Mouse (Mus musculus): Measurements from ENCODE around the gene Slc26a1. TPM values are rescaled to one million over a fixed set of nuclear protein-coding genes. Genes with fewer than 3 reads are reported as not detected.

The Slc26a1 gene
- 0.18 and 0.19 TPM in 2 replicates for polyA plus RNA-seq (2015; fragmentation: Nextera tagmentation; extraction: Ambion mirVana)

DNA sequence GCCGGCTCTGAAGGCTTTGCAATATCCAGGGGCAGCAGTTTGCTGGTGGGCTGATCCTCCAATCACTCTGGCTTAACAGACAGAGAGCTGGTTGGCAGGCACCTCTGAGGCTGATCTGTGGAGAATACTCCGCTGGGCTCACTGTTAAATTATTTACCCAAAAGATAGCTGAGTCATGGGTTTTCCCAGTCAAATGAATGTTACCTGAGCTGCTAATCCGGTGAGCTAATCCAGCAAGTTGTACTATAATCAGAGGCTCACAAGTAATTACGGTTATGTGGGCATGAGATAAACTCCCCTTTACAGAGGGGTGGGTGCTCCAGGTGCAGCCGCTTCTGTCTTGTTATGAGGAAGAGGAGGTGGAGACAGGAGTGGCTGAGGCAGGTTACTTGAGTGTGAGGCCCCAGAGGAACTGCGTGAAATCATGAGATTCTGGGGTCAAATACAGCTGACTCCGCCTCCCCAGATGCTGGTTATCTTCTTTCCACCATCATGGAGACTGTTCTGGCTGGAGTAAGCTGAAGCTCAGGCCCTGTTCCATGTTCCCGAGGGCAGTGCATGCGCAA, at the start of gene Slc26a1:
Gene Slc26a1 (minus strand): TSS at position 319 of the 566 bp plus-strand sequence.

GRCm38 (mm10) chr5:108692271-108692670, 16.9 kb upstream of the Slc26a1 start, which contains the start of gene Fgfrl1:
TSS of gene Fgfrl1 (plus strand) at chr5:108692382.

DNA sequence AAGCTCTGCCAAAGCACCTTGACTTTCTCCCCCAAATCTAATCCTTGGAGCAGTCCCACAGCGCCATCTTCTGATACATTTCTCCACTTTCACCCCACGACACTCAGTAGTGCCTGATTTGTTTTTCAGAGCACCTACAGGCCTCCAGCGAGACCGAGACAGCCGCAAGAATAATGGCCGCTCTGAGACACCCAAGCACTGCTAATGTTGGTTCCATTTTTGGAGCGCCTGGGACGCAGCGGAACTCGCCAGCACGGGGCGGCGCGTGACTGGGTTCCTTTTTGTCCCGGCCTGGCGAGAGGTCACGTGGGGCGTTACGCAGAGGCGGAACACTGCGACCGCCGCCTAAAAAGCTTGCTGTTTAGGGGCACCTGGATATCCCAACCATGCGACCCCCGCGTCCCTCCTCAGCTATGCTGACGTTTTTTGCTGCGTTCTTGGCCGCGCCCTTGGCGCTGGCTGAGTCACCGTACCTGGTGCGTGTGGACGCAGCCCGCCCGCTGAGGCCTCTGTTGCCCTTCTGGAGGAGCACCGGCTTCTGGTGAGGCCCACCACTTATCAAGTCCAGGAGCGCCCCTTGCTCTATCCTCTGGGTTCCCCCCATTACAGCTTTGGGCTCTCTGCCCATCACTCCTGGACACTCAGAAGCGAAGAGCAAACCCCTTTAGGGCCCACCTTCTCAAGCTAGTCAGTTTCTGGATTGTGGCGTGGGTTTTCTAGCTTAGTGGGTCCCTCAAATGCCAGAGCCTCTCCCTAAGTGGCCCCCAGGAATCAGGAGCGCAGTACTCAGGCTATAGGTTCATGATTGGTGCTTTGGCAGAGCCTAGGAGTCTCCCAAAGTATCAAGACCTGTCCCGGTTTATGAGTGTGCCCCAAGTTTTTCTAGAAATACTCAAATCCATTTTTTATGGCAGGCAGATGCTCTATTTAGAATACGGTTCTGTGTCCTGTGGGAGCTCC, 6.1 kb downstream of the Slc26a1 start, which contains the start of gene Dgkq:
Gene Dgkq (minus strand): TSS at position 696 of the 960 bp plus-strand sequence.

DNA sequence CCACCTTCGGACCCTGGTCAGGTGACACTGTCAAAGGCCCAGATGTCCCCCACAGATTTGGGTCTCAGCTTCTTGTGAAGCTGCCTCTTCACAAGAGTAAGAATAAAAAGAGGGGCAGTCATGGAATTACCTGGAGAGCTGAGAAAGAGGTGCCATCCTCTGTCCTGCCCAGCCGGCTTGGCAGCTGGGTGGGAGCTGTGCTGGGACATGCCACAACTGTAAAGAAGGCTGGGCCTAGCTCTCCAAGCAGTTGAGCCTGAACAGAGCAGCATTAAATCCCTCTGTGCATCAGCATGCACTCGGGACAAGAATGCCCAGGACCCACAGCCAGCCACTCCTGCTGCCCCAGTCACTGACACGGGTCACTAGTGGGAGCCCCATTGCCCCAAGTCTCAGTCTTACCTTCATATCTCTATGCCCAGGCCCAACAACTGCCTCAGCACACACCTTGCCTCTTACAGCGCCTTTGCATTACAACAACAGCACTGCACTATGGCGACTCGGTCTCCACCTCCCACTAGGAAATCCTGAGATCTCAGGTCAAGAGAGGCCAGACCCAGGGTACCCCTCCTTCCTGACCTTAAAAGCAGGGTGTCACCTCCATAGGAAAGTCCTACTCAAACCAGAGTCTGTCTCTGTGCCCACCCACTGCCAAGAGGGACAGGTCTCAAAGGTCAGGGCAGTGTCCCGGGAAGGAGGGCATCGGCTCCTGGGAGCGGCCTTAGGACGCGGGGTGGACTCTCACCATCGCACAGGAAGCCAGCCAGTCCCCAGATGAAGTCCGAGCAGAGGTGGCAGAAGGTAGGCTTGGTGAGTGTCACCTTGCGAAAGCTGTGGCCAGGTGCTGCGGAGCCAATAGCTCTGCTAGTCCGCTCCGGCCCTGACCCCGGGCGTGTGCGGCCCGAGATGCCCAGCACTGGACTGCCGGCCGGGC, 15.4 kb downstream of the Slc26a1 start, which contains the start of gene Idua:
Gene Idua (plus strand): TSS at position 634 of the 934 bp plus-strand sequence.

GRCm38 (mm10) chr5:108629634-108630483, 45.5 kb downstream of the Slc26a1 start, which contains the start of the genes Gak and Tmem175:
TSS of gene Gak (minus strand) at chr5:108629755.
TSS of gene Tmem175 (plus strand) at chr5:108629770.

Other genes with a start within 250 kb of the Slc26a1 start
- gene Atp5k, start 241.1 kb downstream of the Slc26a1 start, polyA plus RNA-seq (2015; fragmentation: Nextera tagmentation; extraction: Ambion mirVana) = 470 and 564 TPM in 2 replicates
- gene Mfsd7a, start 226.7 kb downstream of the Slc26a1 start, polyA plus RNA-seq (2015; fragmentation: Nextera tagmentation; extraction: Ambion mirVana) = 1.1 and 1.3 TPM in 2 replicates
- 12.0 and 13.9 TPM in 2 replicates for gene Pcgf3, start 214.3 kb downstream of the Slc26a1 start, polyA plus RNA-seq (2015; fragmentation: Nextera tagmentation; extraction: Ambion mirVana)
- gene Cplx1, start 125.5 kb downstream of the Slc26a1 start, polyA plus RNA-seq (2015; fragmentation: Nextera tagmentation; extraction: Ambion mirVana) = 0.34 and 0.49 TPM in 2 replicates
- gene Gak, start 45.8 kb downstream of the Slc26a1 start, polyA plus RNA-seq (2015; fragmentation: Nextera tagmentation; extraction: Ambion mirVana) = 32.7 and 34.8 TPM in 2 replicates
- gene Tmem175, start 45.8 kb downstream of the Slc26a1 start, polyA plus RNA-seq (2015; fragmentation: Nextera tagmentation; extraction: Ambion mirVana) = 25.8 and 27.1 TPM in 2 replicates
- 9.7 and 11.2 TPM in 2 replicates for gene Idua, start 15.2 kb downstream of the Slc26a1 start, polyA plus RNA-seq (2015; fragmentation: Nextera tagmentation; extraction: Ambion mirVana)
- 4.4 and 4.5 TPM in 2 replicates for gene Dgkq, start 5.9 kb downstream of the Slc26a1 start, polyA plus RNA-seq (2015; fragmentation: Nextera tagmentation; extraction: Ambion mirVana)
- 31.3 and 32.3 TPM in 2 replicates for gene Fgfrl1, start 16.8 kb upstream of the Slc26a1 start, polyA plus RNA-seq (2015; fragmentation: Nextera tagmentation; extraction: Ambion mirVana)
- 17.9 and 19.0 TPM in 2 replicates for gene Rnf212, start 99.4 kb upstream of the Slc26a1 start, polyA plus RNA-seq (2015; fragmentation: Nextera tagmentation; extraction: Ambion mirVana)
- not detected in 2 replicates for gene Tmed11, start 119.8 kb upstream of the Slc26a1 start, polyA plus RNA-seq (2015; fragmentation: Nextera tagmentation; extraction: Ambion mirVana)
- gene Vmn2r8, start 133.3 kb upstream of the Slc26a1 start, polyA plus RNA-seq (2015; fragmentation: Nextera tagmentation; extraction: Ambion mirVana) = not detected in 2 replicates
- gene Vmn2r9, start 177.0 kb upstream of the Slc26a1 start, polyA plus RNA-seq (2015; fragmentation: Nextera tagmentation; extraction: Ambion mirVana) = not detected in 2 replicates